Mouse (Mus musculus): ENCODE data around the gene Dgcr8.

Gene Dgcr8

GRCm38 (mm10) chr16:18249364-18249967 lies 39.6 kb downstream of the Dgcr8 start:
- peak; percentile 60 for DNase-seq (ENCODE audit: low read depth, low spot score)

GRCm38 (mm10) chr16:18248433-18249363 lies 40.3 kb downstream of the Dgcr8 start, which contains the start of the genes Trmt2a and Ranbp1:
Trmt2a (plus strand) TSS chr16:18248679.
Ranbp1 (minus strand) TSS chr16:18248732.
- DNase-seq (ENCODE audit: low read depth, low spot score), result peak; percentile 99

- DNase-seq (ENCODE audit: low read depth, low spot score), result no peak
These were observed 41.3 kb downstream of the Dgcr8 start for GRCm38 (mm10) chr16:18247521-18248399.

- DNase-seq (ENCODE audit: low read depth, low spot score), result no peak
These were observed 47.5 kb downstream of the Dgcr8 start for GRCm38 (mm10) chr16:18241581-18241980.

- peak; percentile 32 for DNase-seq (ENCODE audit: low read depth, low spot score)
These were observed 52.2 kb downstream of the Dgcr8 start for GRCm38 (mm10) chr16:18236676-18237501.

- DNase-seq (ENCODE audit: low read depth, low spot score), result peak; percentile 89
These were observed 53.5 kb downstream of the Dgcr8 start for GRCm38 (mm10) chr16:18235389-18236065.

- DNase-seq (ENCODE audit: low read depth, low spot score), result peak; percentile 92
These were observed 54.2 kb downstream of the Dgcr8 start, which contains the start of gene Zdhhc8 for GRCm38 (mm10) chr16:18234671-18235388. Zdhhc8 (minus strand) TSS chr16:18235136.

- DNase-seq (ENCODE audit: low read depth, low spot score), result peak; percentile 58
These were observed 55.0 kb downstream of the Dgcr8 start for GRCm38 (mm10) chr16:18233919-18234670.

- DNase-seq (ENCODE audit: low read depth, low spot score), result no peak
These were observed 55.6 kb downstream of the Dgcr8 start for GRCm38 (mm10) chr16:18233451-18233850.

GRCm38 (mm10) chr16:18231451-18231850 lies 57.6 kb downstream of the Dgcr8 start:
- DNase-seq (ENCODE audit: low read depth, low spot score), result no peak

GRCm38 (mm10) chr16:18231047-18231446 lies 58.0 kb downstream of the Dgcr8 start:
- DNase-seq (ENCODE audit: low read depth, low spot score), result no peak

- DNase-seq (ENCODE audit: low read depth, low spot score), result peak; percentile 32
These were observed 58.4 kb downstream of the Dgcr8 start for GRCm38 (mm10) chr16:18230617-18231016.

- peak; percentile 90 for DNase-seq (ENCODE audit: low read depth, low spot score)
These were observed 59.4 kb downstream of the Dgcr8 start for GRCm38 (mm10) chr16:18229622-18230021.

GRCm38 (mm10) chr16:18228856-18229255 lies 60.2 kb downstream of the Dgcr8 start:
- peak; percentile 89 for DNase-seq (ENCODE audit: low read depth, low spot score)

- DNase-seq (ENCODE audit: low read depth, low spot score), result no peak
These were observed 61.1 kb downstream of the Dgcr8 start for GRCm38 (mm10) chr16:18227897-18228422.

GRCm38 (mm10) chr16:18227187-18227586 lies 61.9 kb downstream of the Dgcr8 start:
- DNase-seq (ENCODE audit: low read depth, low spot score), result no peak

GRCm38 (mm10) chr16:18222188-18222587 lies 66.9 kb downstream of the Dgcr8 start:
- no peak for DNase-seq (ENCODE audit: low read depth, low spot score)

- no peak for DNase-seq (ENCODE audit: low read depth, low spot score)
These were observed 67.5 kb downstream of the Dgcr8 start for GRCm38 (mm10) chr16:18221543-18221898.

Data from brain, adult 2 months (tissue).